Mouse (Mus musculus) bone marrow macrophage, adult 2 months (primary cell): ENCODE results near the gene Raph1. TPM values are rescaled to one million over a fixed set of nuclear protein-coding genes. Genes with fewer than 3 reads are reported as not detected.

ENCODE experiments used
- H3K27ac ChIP-seq: 2 replicates; pipeline ENCODE4 v1.5.1; 2012; ENCODE audit warnings: low read depth, low read length; ENCODE audit not compliant: insufficient read depth
- H3K4me1 ChIP-seq: 2 replicates; pipeline ENCODE4 v1.6.1; 2012; ENCODE audit warnings: low read length; ENCODE audit not compliant: control insufficient read depth, insufficient read depth
- H3K4me3 ChIP-seq: 2 replicates; pipeline ENCODE4 v1.5.1; 2012; ENCODE audit warnings: mild to moderate bottlenecking, low read length, moderate library complexity; ENCODE audit not compliant: insufficient read depth
- CTCF ChIP-seq: IDR thresholded peaks from 2 replicates; pipeline ENCODE4 v1.5.1; 2012; ENCODE audit warnings: low read depth, mild to moderate bottlenecking, low read length, moderate library complexity
- POLR2A ChIP-seq: IDR thresholded peaks from 2 replicates; pipeline ENCODE4 v1.6.1; 2012; ENCODE audit warnings: mild to moderate bottlenecking, low read depth, low read length, borderline replicate concordance
- polyA plus RNA-seq: library from polyadenylated mRNA; stranded (reverse); fragments of >200 nt; gene quantifications from 2 replicates; pipeline ENCODE4 v1.2.4, GENCODE M21; 2012; ENCODE audit not compliant: missing spikeins, insufficient read depth, insufficient read length

Raph1 gene
- polyA plus RNA-seq, 1 experiment = 67.6 TPM

DNA sequence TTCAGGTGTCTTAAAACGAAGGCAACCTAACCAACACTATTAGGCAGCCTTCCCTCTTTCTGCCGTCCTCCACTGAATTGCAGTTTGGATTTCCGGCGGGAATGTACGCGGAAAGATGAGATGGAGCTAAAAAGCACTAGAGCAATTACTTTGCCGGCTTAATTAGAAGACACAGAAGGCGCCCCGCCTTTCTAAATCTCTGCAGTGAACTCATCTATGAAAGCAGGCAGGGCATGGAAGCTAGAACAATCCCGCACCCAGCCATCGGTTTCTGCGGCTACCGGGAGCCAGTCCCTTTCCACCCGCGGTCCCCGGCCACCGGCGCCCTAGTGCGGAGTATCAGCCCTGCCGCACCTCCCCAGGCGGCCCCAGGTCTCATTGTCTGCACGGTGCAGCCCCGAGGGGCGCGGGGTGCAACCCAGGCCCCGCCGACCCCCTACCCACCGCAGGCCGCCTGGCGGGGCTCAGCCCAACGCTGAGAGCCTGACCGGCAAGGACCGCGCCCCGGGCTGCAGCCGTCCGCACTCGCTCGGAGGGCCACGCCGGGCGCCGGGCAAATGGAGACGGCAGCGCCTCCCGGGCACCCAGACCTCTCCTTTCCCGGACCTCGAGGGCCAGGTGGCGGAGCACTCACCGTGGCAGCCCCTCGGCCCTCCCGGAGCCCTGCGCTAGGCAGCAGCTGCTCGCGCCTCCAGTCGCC is 823 bp downstream of the Raph1 start:
- peak overlapping the region; percentile 68 for H3K4me3 ChIP-seq
- H3K4me1 ChIP-seq = peaks cover 4% of the 10 kb centered on the region
- peak overlapping the region; percentile 70 for H3K27ac ChIP-seq
- no peak for TF ChIP-seq CTCF
- no peak for TF ChIP-seq POLR2A

DNA sequence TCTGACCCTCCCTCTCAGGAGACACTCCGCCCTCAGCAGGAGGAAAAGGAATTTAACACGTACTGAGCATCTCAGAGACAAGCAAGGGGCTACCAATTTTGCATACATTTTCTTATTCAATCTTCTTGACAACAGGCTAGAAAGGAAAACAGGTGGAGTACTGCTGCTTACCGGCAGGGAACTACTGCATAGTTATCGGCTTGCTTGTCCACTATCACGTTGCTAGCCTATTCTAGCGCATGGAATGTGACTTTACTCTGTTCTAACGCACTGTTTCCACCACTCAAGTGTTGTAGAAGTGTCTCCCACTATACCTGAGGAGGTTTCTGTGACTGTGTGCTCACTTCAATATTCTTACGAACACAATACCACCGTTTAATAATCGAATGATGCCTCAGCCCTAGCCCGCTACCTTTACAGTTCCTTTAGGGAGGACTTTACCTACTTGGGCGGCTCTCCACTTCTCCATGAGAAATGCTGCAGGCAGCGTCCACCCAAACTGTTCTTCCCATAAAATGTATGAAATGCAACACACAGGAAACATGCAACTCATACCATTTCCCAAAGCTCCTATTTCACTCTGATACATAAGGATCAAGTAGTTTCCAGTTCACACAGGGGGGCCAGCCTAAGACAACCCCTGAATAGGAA is 1.5 kb downstream of the Raph1 start:
- peak overlapping the region; percentile 70 for H3K27ac ChIP-seq

DNA sequence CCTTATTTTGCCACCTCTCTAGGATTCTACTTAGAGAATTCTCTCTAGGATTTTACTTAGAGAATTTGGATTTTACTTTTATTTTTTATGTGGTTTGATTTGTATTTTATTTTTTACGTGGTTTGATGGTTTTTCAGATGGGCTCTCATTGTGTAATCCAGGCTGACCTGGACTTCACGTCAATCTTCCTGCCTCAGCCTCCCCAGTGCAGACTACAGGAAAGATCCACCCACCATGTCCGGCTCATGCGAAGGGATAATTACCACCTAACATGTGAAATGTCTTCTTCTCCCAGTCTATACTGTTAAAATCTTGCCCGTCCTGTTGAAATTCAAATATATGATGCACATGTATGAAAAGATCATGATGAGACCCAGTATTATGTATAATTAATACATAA is 2.2 kb downstream of the Raph1 start:
- no peak overlapping the region for H3K27ac ChIP-seq
- peaks cover 4% of the 10 kb centered on the region for H3K4me1 ChIP-seq
- 0 out of 2 replicates have a peak overlapping the region, but pooled peaks have one; percentile 26 for H3K4me3 ChIP-seq
- TF ChIP-seq CTCF = no peak
- TF ChIP-seq POLR2A = no peak

More for the DNA sequence above, 1.5 kb downstream of the Raph1 start:
- TF ChIP-seq CTCF = no peak
- no peak for TF ChIP-seq POLR2A
- H3K4me3 ChIP-seq = peak overlapping the region; percentile 68
- H3K4me1 ChIP-seq = peaks cover 4% of the 10 kb centered on the region

DNA sequence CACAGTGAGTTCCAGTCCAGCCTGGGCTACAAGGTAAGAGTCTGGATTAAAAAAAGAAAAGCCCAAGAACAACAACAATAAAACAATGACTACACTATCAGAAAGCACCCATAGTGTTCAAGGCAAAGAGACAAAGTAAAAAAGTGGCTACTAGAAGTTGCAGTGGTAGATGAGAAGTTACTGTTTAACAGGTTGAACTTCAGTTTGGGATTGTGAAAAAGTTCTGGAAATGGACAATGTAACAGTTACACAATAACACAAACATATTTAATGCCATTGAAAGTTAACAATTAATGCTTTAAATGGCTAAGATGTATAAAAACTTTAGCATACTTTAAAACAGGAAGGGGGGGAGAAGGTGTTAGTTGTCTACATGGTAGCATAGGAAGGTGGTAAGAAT is 3.9 kb downstream of the Raph1 start:
- Histone ChIP-seq H3K4me1 (peaks cover 4% of the 10 kb centered on the region), H3K4me3 (no peak overlapping the region), H3K27ac (no peak overlapping the region)
- TF ChIP-seq CTCF (no peak), POLR2A (no peak)

DNA sequence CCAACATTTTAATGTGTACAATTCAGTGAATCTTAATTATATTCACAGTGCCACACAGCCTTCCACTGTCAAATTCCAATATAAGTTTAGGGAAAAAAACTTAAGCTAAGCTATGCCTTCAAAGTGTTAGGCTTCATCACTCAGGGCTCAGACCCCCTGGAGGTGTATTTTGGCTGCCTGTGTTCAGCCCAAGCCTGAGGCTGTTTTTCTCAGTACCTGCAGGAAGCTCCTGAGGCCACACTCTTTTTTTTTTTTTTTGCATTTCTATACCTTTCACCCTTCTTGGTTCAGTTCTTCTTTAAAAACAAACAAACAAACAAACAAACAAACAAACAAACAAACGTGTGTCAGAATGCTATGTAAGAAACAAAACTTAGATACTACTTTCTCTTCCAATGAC is 23.2 kb downstream of the Raph1 start:
- Histone ChIP-seq H3K4me1 (0 out of 2 replicates have a peak, but pooled peaks cover 2% of the 10 kb centered on the region), H3K4me3 (no peak overlapping the region), H3K27ac (no peak overlapping the region)
- TF ChIP-seq POLR2A = no peak
- no peak for TF ChIP-seq CTCF

DNA sequence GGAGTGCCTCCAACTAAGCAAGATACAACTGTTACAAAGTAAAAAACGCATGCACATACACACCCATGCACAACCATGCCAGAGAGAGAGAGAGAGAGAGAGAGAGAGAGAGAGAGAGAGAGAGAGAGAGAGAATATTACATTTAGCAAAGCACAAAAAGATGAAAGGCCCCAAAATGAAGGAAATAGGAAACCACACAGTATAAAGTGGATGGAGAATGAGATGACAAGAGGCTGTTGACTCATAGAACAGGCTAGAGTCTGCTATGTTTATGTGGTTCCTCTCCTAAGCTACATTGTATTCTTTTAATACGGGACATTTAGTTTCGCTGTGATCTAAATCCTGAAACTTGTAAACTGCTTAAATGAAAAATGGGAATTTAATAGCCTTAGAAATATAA is 27.6 kb downstream of the Raph1 start:
- TF ChIP-seq CTCF (no peak), POLR2A (no peak)
- Histone ChIP-seq H3K27ac (no peak overlapping the region), H3K4me3 (no peak overlapping the region), H3K4me1 (peaks cover 11% of the 10 kb centered on the region)

DNA sequence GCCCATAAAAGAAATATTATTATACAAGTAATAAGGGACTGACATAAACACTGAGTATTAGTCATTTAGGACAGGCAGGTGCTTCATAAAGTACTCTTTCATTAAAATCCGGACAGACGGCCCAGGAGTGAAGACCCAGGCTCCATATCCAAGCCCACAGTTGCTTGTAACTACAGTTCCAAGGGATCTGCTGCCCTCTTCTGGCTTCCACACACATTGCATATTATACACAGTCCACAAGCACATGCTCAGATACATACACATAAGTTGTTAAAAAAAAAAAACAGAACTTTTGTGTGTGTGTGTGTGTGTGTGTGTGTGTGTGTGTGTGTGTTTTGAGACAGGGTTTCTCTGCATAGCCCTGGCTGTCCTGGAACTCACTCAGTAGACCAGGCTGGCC is 32.0 kb downstream of the Raph1 start:
- TF ChIP-seq POLR2A (no peak), CTCF (no peak)
- Histone ChIP-seq H3K4me1 (peaks cover 21% of the 10 kb centered on the region), H3K27ac (no peak overlapping the region), H3K4me3 (no peak overlapping the region)

DNA sequence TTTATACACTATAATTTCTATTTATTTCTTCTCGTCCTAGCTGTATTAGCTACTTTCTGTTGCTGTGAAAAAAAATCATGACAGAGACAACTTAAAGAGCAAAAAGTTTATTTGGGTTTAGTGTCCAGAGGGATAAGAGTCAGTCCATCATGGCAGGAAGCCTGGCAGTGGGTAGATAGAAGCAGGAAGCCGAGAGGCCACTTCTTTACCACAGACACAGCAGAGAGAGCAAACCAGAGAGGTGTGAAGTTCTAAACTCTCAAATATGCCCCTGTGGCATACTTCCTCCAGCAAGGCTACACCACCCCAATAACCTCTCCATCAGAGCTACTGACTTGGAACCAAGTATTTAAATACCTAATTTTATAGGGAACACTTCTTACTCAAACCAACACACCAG is 36.3 kb downstream of the Raph1 start:
- Histone ChIP-seq H3K4me3 (no peak overlapping the region), H3K27ac (no peak overlapping the region), H3K4me1 (peaks cover 10% of the 10 kb centered on the region)
- TF ChIP-seq POLR2A (no peak), CTCF (no peak)

DNA sequence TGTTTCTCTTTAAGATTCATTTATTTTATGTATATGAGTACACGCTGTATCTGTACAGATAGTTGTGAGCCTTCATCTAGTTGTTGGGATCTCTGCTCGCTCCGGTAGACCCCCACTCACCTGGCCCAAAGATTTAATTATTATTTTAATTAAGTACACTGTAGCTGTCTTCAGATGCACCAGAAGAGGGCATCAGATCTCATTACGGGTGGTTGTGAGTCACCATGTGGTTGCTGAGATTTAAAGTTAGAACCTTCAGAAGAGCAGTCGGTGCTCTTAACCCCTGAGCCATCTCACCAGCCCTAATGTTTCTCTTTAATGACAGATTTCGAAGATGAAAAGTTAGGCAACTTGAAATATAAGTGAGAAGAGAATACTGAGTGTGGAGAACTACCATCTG is 36.8 kb downstream of the Raph1 start:
- no peak for TF ChIP-seq POLR2A
- TF ChIP-seq CTCF = no peak
- Histone ChIP-seq H3K4me3 (no peak overlapping the region), H3K27ac (no peak overlapping the region), H3K4me1 (peaks cover 10% of the 10 kb centered on the region)

DNA sequence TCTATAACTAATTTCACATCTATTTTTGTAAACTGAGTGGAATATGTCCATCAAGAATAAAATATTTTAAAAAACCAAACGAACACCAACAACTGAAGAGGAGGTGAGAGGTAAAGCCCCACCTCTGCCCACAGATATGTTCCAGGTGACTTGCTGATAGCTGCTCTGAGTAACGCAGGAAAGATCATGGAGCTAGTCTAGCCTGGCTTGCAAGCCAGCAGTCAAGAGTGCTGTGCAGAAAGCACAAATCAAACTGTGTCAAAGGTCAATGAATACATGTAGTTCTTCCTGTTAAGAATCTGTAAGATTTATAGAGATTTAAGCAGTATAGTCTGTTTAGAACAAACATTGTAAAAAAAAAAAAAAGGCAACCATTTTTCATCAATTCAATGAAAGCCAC is 56.3 kb downstream of the Raph1 start:
- H3K27ac ChIP-seq = no peak overlapping the region
- no peak overlapping the region for H3K4me3 ChIP-seq
- TF ChIP-seq CTCF (no peak), POLR2A (no peak)
- no peaks in the 10 kb centered on the region for H3K4me1 ChIP-seq

DNA sequence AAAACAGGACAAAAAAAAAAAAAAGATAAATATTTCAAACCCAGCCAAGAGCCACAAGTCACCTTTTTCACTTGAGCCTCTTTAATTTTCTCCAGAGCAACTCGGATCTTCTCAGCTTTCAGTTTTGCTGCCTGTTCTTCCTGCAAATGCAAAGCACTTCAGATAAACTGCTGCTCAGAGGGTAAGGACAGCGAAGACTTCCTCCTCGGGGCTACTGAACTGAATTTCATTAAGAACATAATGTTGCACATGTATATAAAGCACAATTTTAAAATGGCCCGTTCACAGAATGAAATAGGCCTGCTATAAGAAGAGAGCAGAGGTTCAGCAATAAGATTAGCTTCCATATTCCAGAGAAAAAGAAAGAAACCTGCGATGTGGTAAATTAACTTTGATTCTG is 63.4 kb downstream of the Raph1 start:
- H3K27ac ChIP-seq = no peak overlapping the region
- TF ChIP-seq POLR2A (no peak), CTCF (no peak)
- no peak overlapping the region for H3K4me3 ChIP-seq
- H3K4me1 ChIP-seq = no peaks in the 10 kb centered on the region
